Mouse (Mus musculus) liver, postnatal 0 days (tissue): ENCODE measurements around the gene Psmd2. TPM values are rescaled to one million over a fixed set of nuclear protein-coding genes. Genes with fewer than 3 reads are reported as not detected.

Source experiments
- ATAC-seq: fragments of 200-750 bp; cut with Nextera tagmentation; 2 replicates; pipeline ENCODE4 v1.8.0; 2017; ENCODE audit warnings: mild to moderate bottlenecking, moderate library complexity
- DNase-seq: peaks from one replicate; pipeline ENCODE4 v3.0.0-alpha.2; 2016
- H3K27ac ChIP-seq: fragments of 300-500 bp; sonication (generic); 2 replicates; pipeline ENCODE4 v1.5.1; 2014; ENCODE audit warnings: antibody characterized with exemption, moderate library complexity, mild to moderate bottlenecking, low read depth
- H3K27me3 ChIP-seq: fragments of 300-500 bp; sonication (generic); 2 replicates; pipeline ENCODE4 v1.6.1; 2014; ENCODE audit warnings: low read length, control low read depth, mixed read lengths; ENCODE audit not compliant: insufficient read depth
- H3K36me3 ChIP-seq: fragments of 300-500 bp; sonication (generic); replicated peaks from 2 replicates; pipeline ENCODE4 v1.6.1; 2014; ENCODE audit warnings: mild to moderate bottlenecking, control low read depth, low read length, moderate library complexity, mixed read lengths; ENCODE audit not compliant: insufficient read depth
- H3K4me1 ChIP-seq: fragments of 300-500 bp; sonication (generic); 2 replicates; pipeline ENCODE4 v1.6.1; 2014; ENCODE audit warnings: antibody characterized with exemption, mild to moderate bottlenecking, control low read depth; ENCODE audit not compliant: insufficient read depth
- H3K4me2 ChIP-seq: fragments of 300-500 bp; sonication (generic); 2 replicates; pipeline ENCODE4 v1.6.1; 2014; ENCODE audit warnings: low read depth, mild to moderate bottlenecking, low read length, moderate library complexity, mixed read lengths
- H3K4me3 ChIP-seq: fragments of 300-500 bp; sonication (generic); 2 replicates; pipeline ENCODE4 v1.5.1; 2014; ENCODE audit warnings: low read depth, low read length
- H3K9ac ChIP-seq: fragments of 300-500 bp; sonication (generic); replicated peaks from 2 replicates; pipeline ENCODE4 v1.6.1; 2014; ENCODE audit warnings: mild to moderate bottlenecking, moderate library complexity
- H3K9me3 ChIP-seq: fragments of 300-500 bp; sonication (generic); 2 replicates; pipeline ENCODE4 v1.6.1; 2016; ENCODE audit warnings: mild to moderate bottlenecking, control low read depth, low read length, mixed read lengths
- CTCF ChIP-seq: sonication (generic); IDR thresholded peaks from 2 replicates; pipeline ENCODE4 v1.5.1; 2016; ENCODE audit warnings: antibody characterized with exemption, low read depth
- EP300 ChIP-seq: IDR thresholded peaks from 2 replicates; pipeline ENCODE4 v1.6.1; 2016; ENCODE audit warnings: antibody characterized with exemption, low read depth, mild to moderate bottlenecking
- WGBS: fragments of 180-500 bp; shearing (Covaris S2); extraction: QIAGEN DNeasy Blood & Tissue Kit; methylation state at CpG from one replicate; pipeline ENCODE4 v1.1.7; 2014; ENCODE audit not compliant: insufficient replicate concordance; 5-methylcytosine and 5-hydroxymethylcytosine counted together
- microRNA counts: library from miRNA; unstranded; fragments of <30 nt; microRNA quantifications from one replicate; lab custom pipeline; 2015
- microRNA-seq: library from miRNA; unstranded; fragments of <30 nt; microRNA quantifications from one replicate; pipeline ENCODE4, GENCODE M21; 2016
- polyA plus RNA-seq: library from polyadenylated mRNA; unstranded; fragments of >200 nt; fragmentation: Nextera tagmentation; extraction: Ambion mirVana; gene quantifications from 2 replicates; pipeline ENCODE4 v1.2.1, GENCODE M21; 2015

Gene Psmd2
- polyA plus RNA-seq, 1 experiment from 2014 or later: 110 TPM

GRCm38 (mm10) chr16:20708939-20709734, 57.7 kb downstream of the Psmd2 start:
- 82% methylated on average over 19 of the region's 19 CpGs for WGBS
- no peak overlapping the region for H3K27ac ChIP-seq
- no peak overlapping the region for H3K4me3 ChIP-seq
- H3K4me1 ChIP-seq: peaks cover 26% of the 10 kb centered on the region
- no peak overlapping the region for H3K9ac ChIP-seq
- no peaks in the 10 kb centered on the region for H3K9me3 ChIP-seq
- H3K4me2 ChIP-seq: no peak overlapping the region
- peaks cover 23% of the 10 kb centered on the region; the same call in 1 of the 2 replicates for H3K36me3 ChIP-seq
- no peak for ATAC-seq
- peak; percentile 46 for DNase-seq
- H3K27me3 ChIP-seq: no peaks in the 10 kb centered on the region
- TF ChIP-seq CTCF (peak; percentile 67), EP300 (no peak)

- H3K4me2 ChIP-seq: no peak overlapping the region
- TF ChIP-seq CTCF (no peak), EP300 (no peak)
- H3K9ac ChIP-seq: no peak overlapping the region
- H3K27ac ChIP-seq: no peak overlapping the region
- DNase-seq (no peak), ATAC-seq (no peak)
- peaks cover 33% of the 10 kb centered on the region for H3K4me1 ChIP-seq
- H3K4me3 ChIP-seq: no peak overlapping the region
- 0 out of 2 replicates have a peak, but pooled peaks cover 3% of the 10 kb centered on the region for H3K27me3 ChIP-seq
- H3K36me3 ChIP-seq: peaks cover 22% of the 10 kb centered on the region; the same call in 1 of the 2 replicates
- no peaks in the 10 kb centered on the region for H3K9me3 ChIP-seq
- 92% methylated on average over 11 of the region's 11 CpGs for WGBS
These were observed 58.9 kb downstream of the Psmd2 start for GRCm38 (mm10) chr16:20710370-20710769.

GRCm38 (mm10) chr16:20710810-20711209, 59.4 kb downstream of the Psmd2 start:
- ATAC-seq: no peak

GRCm38 (mm10) chr16:20712190-20712589, 60.7 kb downstream of the Psmd2 start:
- Histone ChIP-seq H3K9me3 (no peaks in the 10 kb centered on the region), H3K36me3 (peaks cover 16% of the 10 kb centered on the region; the same call in 1 of the 2 replicates), H3K4me1 (peaks cover 34% of the 10 kb centered on the region), H3K4me2 (peak overlapping the region; percentile 100; the same call in 1 of the 2 replicates), H3K4me3 (no peak overlapping the region), H3K27ac (no peak overlapping the region), H3K27me3 (0 out of 2 replicates have a peak, but pooled peaks cover 3% of the 10 kb centered on the region), H3K9ac (no peak overlapping the region)
- TF ChIP-seq EP300 (no peak), CTCF (no peak)
- ATAC-seq: no peak
- no peak for DNase-seq
- 80% methylated on average over 9 of the region's 9 CpGs for WGBS

More at GRCm38 (mm10) chr16:20710810-20711209, 59.4 kb downstream of the Psmd2 start:
- Histone ChIP-seq H3K36me3 (peaks cover 19% of the 10 kb centered on the region; the same call in 1 of the 2 replicates), H3K4me1 (peaks cover 36% of the 10 kb centered on the region), H3K4me3 (no peak overlapping the region), H3K9me3 (no peaks in the 10 kb centered on the region), H3K4me2 (no peak overlapping the region), H3K27me3 (0 out of 2 replicates have a peak, but pooled peaks cover 3% of the 10 kb centered on the region), H3K27ac (no peak overlapping the region), H3K9ac (no peak overlapping the region)
- DNase-seq: no peak
- TF ChIP-seq CTCF: peak; percentile 51
- no peak for TF ChIP-seq EP300
- WGBS: 68% methylated on average over 4 of the region's 4 CpGs

GRCm38 (mm10) chr16:20712889-20713288, 61.4 kb downstream of the Psmd2 start:
- Histone ChIP-seq H3K36me3 (peaks cover 10% of the 10 kb centered on the region; the same call in 1 of the 2 replicates), H3K27ac (peak overlapping the region; percentile 52; the same call in 1 of the 2 replicates), H3K4me3 (peak overlapping the region; percentile 78), H3K9ac (peak overlapping the region; percentile 46), H3K9me3 (no peaks in the 10 kb centered on the region), H3K4me2 (peak overlapping the region; percentile 100), H3K27me3 (0 out of 2 replicates have a peak, but pooled peaks cover 3% of the 10 kb centered on the region), H3K4me1 (peaks cover 28% of the 10 kb centered on the region)
- WGBS: 68% methylated on average over 7 of the region's 7 CpGs
- no peak for DNase-seq
- ATAC-seq: no peak
- TF ChIP-seq CTCF (no peak), EP300 (peak; percentile 37; the same call in 1 of the 2 replicates)

MicroRNAs within 50 kb of the gene (microRNA counts, 519-probe panel; counts per million panel counts)
- 6,331 counts per million, percentile 75 among the panel's probes with 10 or more counts for microRNA mmu-miR-1224 (lab: Ali Mortazavi, UCI)

Small RNAs within 50 kb of the gene (microRNA-seq; reads per million reads assigned to microRNA genes)
- not detected for gene Mir1224

Other genes with a start within 250 kb of the Psmd2 start
- gene Abcc5, start 225.3 kb upstream of the Psmd2 start, polyA plus RNA-seq: 9.0 and 9.5 TPM in 2 replicates
- gene Eif2b5, start 152.8 kb upstream of the Psmd2 start, polyA plus RNA-seq: 25.3 and 26.1 TPM in 2 replicates
- 3.0 and 3.5 TPM in 2 replicates for gene Dvl3, start 134.7 kb upstream of the Psmd2 start, polyA plus RNA-seq
- 288 and 308 TPM in 2 replicates for gene Ap2m1, start 116.2 kb upstream of the Psmd2 start, polyA plus RNA-seq
- gene Abcf3, start 103.1 kb upstream of the Psmd2 start, polyA plus RNA-seq: 18.0 and 19.8 TPM in 2 replicates
- gene Vwa5b2, start 62.2 kb upstream of the Psmd2 start, polyA plus RNA-seq: not detected in 2 replicates
- 20.4 and 23.3 TPM in 2 replicates for gene Eef1akmt4, start 40.1 kb upstream of the Psmd2 start, polyA plus RNA-seq
- gene Gm49333, start 40.0 kb upstream of the Psmd2 start, polyA plus RNA-seq: not detected in 2 replicates
- gene Alg3, start 39.9 kb upstream of the Psmd2 start, polyA plus RNA-seq: 18.6 and 19.0 TPM in 2 replicates
- gene Camk2n2, start 30.4 kb upstream of the Psmd2 start, polyA plus RNA-seq: 0.11 and 0.13 TPM in 2 replicates
- 0.14 TPM in 1 of 2 replicates, not detected in the other for gene Ece2, start 21.8 kb upstream of the Psmd2 start, polyA plus RNA-seq
- gene Eif4g1, start 16.7 kb downstream of the Psmd2 start, polyA plus RNA-seq: 65.6 and 70.9 TPM in 2 replicates
- gene Fam131a, start 41.6 kb downstream of the Psmd2 start, polyA plus RNA-seq: 0.88 and 1.4 TPM in 2 replicates
- gene Polr2h, start 66.0 kb downstream of the Psmd2 start, polyA plus RNA-seq: 25.1 and 27.5 TPM in 2 replicates
- gene Clcn2, start 66.1 kb downstream of the Psmd2 start, polyA plus RNA-seq: 3.6 and 4.7 TPM in 2 replicates
- gene Chrd, start 81.5 kb downstream of the Psmd2 start, polyA plus RNA-seq: 0.34 and 0.45 TPM in 2 replicates
- gene Thpo, start 82.9 kb downstream of the Psmd2 start, polyA plus RNA-seq: 8.6 and 8.9 TPM in 2 replicates